Mouse (Mus musculus) megakaryocyte, embryonic 14.5 days (primary cell): ENCODE results near the gene Rasl2-9.
"Not testable (repeated sequence)": the region's sequence is repeated elsewhere in the genome, so short reads cannot be mapped to it uniquely, and the experiment has no call there.

Experiments used
- FLI1 ChIP-seq: IDR thresholded peaks from 2 replicates; pipeline ENCODE4 v1.6.1; 2012; ENCODE audit warnings: low read length, inconsistent platforms, mixed read lengths
- GATA1 ChIP-seq: IDR thresholded peaks from 3 replicates; pipeline ENCODE4 v1.6.1; 2012; ENCODE audit warnings: mixed read lengths, low read length, inconsistent platforms, borderline replicate concordance

- not testable (repeated sequence) for TF ChIP-seq GATA1, FLI1
Observed at GRCm38 (mm10) chr7:5149570-5149969, 23.8 kb upstream of the Rasl2-9 start, which contains the start of gene Vmn1r55.
